Mouse (Mus musculus): ENCODE measurements around the gene D930048N14Rik. TPM values are rescaled to one million over a fixed set of nuclear protein-coding genes. Genes with fewer than 3 reads are reported as not detected.

D930048N14Rik gene
- total and polyA plus RNA-seq, 3 experiments, result 0.39 to 2.1 TPM; not detected in 1

GRCm38 (mm10) chr11:51643761-51644160 is 7.0 kb upstream of the D930048N14Rik start:
- no peaks in the 10 kb centered on the region for H3K79me2 ChIP-seq (ENCODE audit: control insufficient read depth, insufficient read depth, low read length, poor library complexity)
- DNase-seq (ENCODE audit: low read depth, low spot score), result no peak
- H3K4me1 ChIP-seq (ENCODE audit: control insufficient read depth in 1 of 2, insufficient read depth in 2 of 2, low read length in 2 of 2), result peaks cover 0 to under 1% of the 10 kb centered on the region in 2 experiments; a peak in 1 of 4 replicates
- H3K36me3 ChIP-seq (ENCODE audit: control insufficient read depth in 1 of 2, insufficient read depth in 2 of 2, low read length in 2 of 2), result peaks cover 0 to under 1% of the 10 kb centered on the region in 2 experiments; a peak in 2 of 4 replicates
- no peak overlapping the region for H3K9ac ChIP-seq (ENCODE audit: control insufficient read depth, low read depth, low read length, poor library complexity, severe bottlenecking)
- H3K27me3 ChIP-seq (ENCODE audit: control insufficient read depth in 1 of 2, insufficient read depth in 2 of 2, low read length in 2 of 2), result no peaks in the 10 kb centered on the region
- no peaks in the 10 kb centered on the region for H3K9me3 ChIP-seq (replicated peaks; ENCODE audit: insufficient read depth, low read length)
- H3K4me3 ChIP-seq (ENCODE audit: control insufficient read depth in 1 of 2, insufficient read depth in 1 of 2, low read depth in 2 of 2, low read length in 2 of 2), result no peak overlapping the region
- TF ChIP-seq EP300 (IDR thresholded peaks at IDR 0.05; ENCODE audit: low read depth in 1 of 2, low read length in 2 of 2) (no peak), JUND (IDR thresholded peaks at IDR 0.05; ENCODE audit: low read depth, low read length) (no peak), POLR2A (IDR thresholded peaks at IDR 0.05; ENCODE audit: control insufficient read depth in 1 of 2, insufficient read depth in 1 of 2, low read depth in 1 of 2, low read length in 2 of 2, poor library complexity in 1 of 2) (no peak), CHD1 (IDR thresholded peaks at IDR 0.05; ENCODE audit: low read depth, low read length) (no peak), MXI1 (IDR thresholded peaks at IDR 0.05; ENCODE audit: low read depth, low read length) (no peak), BHLHE40 (IDR thresholded peaks at IDR 0.05; ENCODE audit: borderline replicate concordance, low read depth, low read length) (no peak), CHD2 (IDR thresholded peaks at IDR 0.05; ENCODE audit: low read length) (no peak), MYB (IDR thresholded peaks at IDR 0.05; ENCODE audit: low read depth, low read length) (no peak), NELFE (IDR thresholded peaks at IDR 0.05; ENCODE audit: low read depth, low read length) (no peak), E2F4 (IDR thresholded peaks at IDR 0.05; ENCODE audit: borderline replicate concordance, low read depth, low read length) (no peak), CTCF (IDR thresholded peaks at IDR 0.05 in 2 of 3, conservative IDR thresholded peaks at IDR 0.05 in 1 of 3; ENCODE audit: control insufficient read depth in 1 of 3, insufficient read depth in 1 of 3, low read depth in 2 of 3, low read length in 3 of 3, poor library complexity in 1 of 3, severe bottlenecking in 1 of 3) (no peak)
- no peak overlapping the region for H3K27ac ChIP-seq (ENCODE audit: control insufficient read depth, low read depth, low read length)

GRCm38 (mm10) chr11:51644217-51644616 is 6.5 kb upstream of the D930048N14Rik start:
- no peaks in the 10 kb centered on the region for H3K27me3 ChIP-seq (ENCODE audit: control insufficient read depth in 1 of 2, insufficient read depth in 2 of 2, low read length in 2 of 2)
- H3K4me1 ChIP-seq (ENCODE audit: control insufficient read depth in 1 of 2, insufficient read depth in 2 of 2, low read length in 2 of 2), result no peaks in the 10 kb centered on the region
- no peak overlapping the region for H3K27ac ChIP-seq (ENCODE audit: control insufficient read depth, low read depth, low read length)
- no peaks in the 10 kb centered on the region for H3K79me2 ChIP-seq (ENCODE audit: control insufficient read depth, insufficient read depth, low read length, poor library complexity)
- no peak overlapping the region for H3K4me3 ChIP-seq (ENCODE audit: control insufficient read depth in 1 of 2, insufficient read depth in 1 of 2, low read depth in 2 of 2, low read length in 2 of 2)
- TF ChIP-seq SIN3A (IDR thresholded peaks at IDR 0.05; ENCODE audit: low read length), result 0 out of 2 replicates have a peak, but pooled peaks have one; percentile 41
- TF ChIP-seq ETS1 (IDR thresholded peaks at IDR 0.05; ENCODE audit: low read depth, low read length), result peak; percentile 53; the same call in 1 of the 2 replicates
- TF ChIP-seq CHD2 (IDR thresholded peaks at IDR 0.05; ENCODE audit: low read length), result no peak
- peak; percentile 65 for TF ChIP-seq TBP (IDR thresholded peaks at IDR 0.05; ENCODE audit: low read depth, low read length)
- TF ChIP-seq EP300 (IDR thresholded peaks at IDR 0.05; ENCODE audit: low read depth in 1 of 2, low read length in 2 of 2), result peak in 1 of 2 experiments; percentile 38; a peak in 1 of 4 replicates
- TF ChIP-seq UBTF (IDR thresholded peaks at IDR 0.05; ENCODE audit: borderline replicate concordance, insufficient read depth, low read depth, low read length), result 0 out of 2 replicates have a peak, but pooled peaks have one; percentile 53
- peak; percentile 59; the same call in 1 of the 2 replicates for TF ChIP-seq RCOR1 (IDR thresholded peaks at IDR 0.05; ENCODE audit: low read depth, low read length)
- no peak for TF ChIP-seq SMC3 (IDR thresholded peaks at IDR 0.05; ENCODE audit: low read depth, low read length)
- no peak for TF ChIP-seq POLR2AphosphoS5 (IDR thresholded peaks at IDR 0.05; ENCODE audit: borderline replicate concordance, low read depth, low read length)
- no peaks in the 10 kb centered on the region for H3K9me3 ChIP-seq (replicated peaks; ENCODE audit: insufficient read depth, low read length)
- peak; percentile 78 for DNase-seq (ENCODE audit: low read depth, low spot score)
- no peaks in the 10 kb centered on the region for H3K36me3 ChIP-seq (ENCODE audit: control insufficient read depth in 1 of 2, insufficient read depth in 2 of 2, low read length in 2 of 2)
- H3K9ac ChIP-seq (ENCODE audit: control insufficient read depth, low read depth, low read length, poor library complexity, severe bottlenecking), result no peak overlapping the region
